Mouse (Mus musculus) intestine, postnatal 0 days (tissue): Measurements from ENCODE around the gene Mlf2. TPM values are rescaled to one million over a fixed set of nuclear protein-coding genes. Genes with fewer than 3 reads are reported as not detected.

Experiments
- ATAC-seq: fragments of 200-750 bp; cut with Nextera tagmentation; 2 replicates; pipeline ENCODE4 v1.8.0; 2017; ENCODE audit warnings: mild to moderate bottlenecking, moderate TSS enrichment, moderate library complexity
- H3K27ac ChIP-seq: fragments of 300-500 bp; sonication (generic); 2 replicates; pipeline ENCODE4 v1.5.1; 2014; ENCODE audit warnings: mild to moderate bottlenecking, low read depth, low read length, moderate library complexity
- H3K27me3 ChIP-seq: fragments of 300-500 bp; sonication (generic); replicated peaks from 2 replicates; pipeline ENCODE4 v1.6.1; 2014; ENCODE audit warnings: low read length, mixed read lengths; ENCODE audit not compliant: control insufficient read depth, insufficient read depth
- H3K36me3 ChIP-seq: fragments of 300-500 bp; sonication (generic); 2 replicates; pipeline ENCODE4 v1.6.1; 2014; ENCODE audit warnings: mild to moderate bottlenecking, moderate library complexity; ENCODE audit not compliant: control insufficient read depth, insufficient read depth
- H3K4me1 ChIP-seq: fragments of 300-500 bp; sonication (generic); replicated peaks from 2 replicates; pipeline ENCODE4 v1.6.1; 2014; ENCODE audit warnings: antibody characterized with exemption, low read length, mixed read lengths; ENCODE audit not compliant: control insufficient read depth, insufficient read depth
- H3K4me2 ChIP-seq: fragments of 300-500 bp; sonication (generic); replicated peaks from 2 replicates; pipeline ENCODE4 v1.6.1; 2014; ENCODE audit warnings: low read depth, mild to moderate bottlenecking, moderate library complexity
- H3K4me3 ChIP-seq: fragments of 300-500 bp; sonication (generic); 2 replicates; pipeline ENCODE4 v1.5.1; 2014; ENCODE audit warnings: low read depth, low read length
- H3K9ac ChIP-seq: fragments of 300-500 bp; sonication (generic); 2 replicates; pipeline ENCODE4 v1.6.1; 2014; ENCODE audit warnings: mild to moderate bottlenecking, low read depth, low read length
- H3K9me3 ChIP-seq: fragments of 300-500 bp; sonication (generic); 2 replicates; pipeline ENCODE4 v1.6.1; 2016; ENCODE audit warnings: mixed run types; ENCODE audit not compliant: control insufficient read depth
- CTCF ChIP-seq: sonication (generic); IDR thresholded peaks from 2 replicates; pipeline ENCODE4 v1.5.1; 2016; ENCODE audit warnings: low read depth, mild to moderate bottlenecking, control low read depth, antibody characterized with exemption, moderate library complexity
- WGBS: fragments of 180-500 bp; shearing (Covaris S2); extraction: QIAGEN DNeasy Blood & Tissue Kit; methylation state at CpG from one replicate; pipeline ENCODE4 v1.1.7; 2014; 5-methylcytosine and 5-hydroxymethylcytosine counted together
- polyA plus RNA-seq: library from polyadenylated mRNA; unstranded; fragments of >200 nt; fragmentation: Nextera tagmentation; extraction: Ambion mirVana; gene quantifications from 2 replicates; pipeline ENCODE4 v1.2.1, GENCODE M21; 2015

The Mlf2 gene
- polyA plus RNA-seq, 1 experiment from 2014 or later = 269 TPM

DNA sequence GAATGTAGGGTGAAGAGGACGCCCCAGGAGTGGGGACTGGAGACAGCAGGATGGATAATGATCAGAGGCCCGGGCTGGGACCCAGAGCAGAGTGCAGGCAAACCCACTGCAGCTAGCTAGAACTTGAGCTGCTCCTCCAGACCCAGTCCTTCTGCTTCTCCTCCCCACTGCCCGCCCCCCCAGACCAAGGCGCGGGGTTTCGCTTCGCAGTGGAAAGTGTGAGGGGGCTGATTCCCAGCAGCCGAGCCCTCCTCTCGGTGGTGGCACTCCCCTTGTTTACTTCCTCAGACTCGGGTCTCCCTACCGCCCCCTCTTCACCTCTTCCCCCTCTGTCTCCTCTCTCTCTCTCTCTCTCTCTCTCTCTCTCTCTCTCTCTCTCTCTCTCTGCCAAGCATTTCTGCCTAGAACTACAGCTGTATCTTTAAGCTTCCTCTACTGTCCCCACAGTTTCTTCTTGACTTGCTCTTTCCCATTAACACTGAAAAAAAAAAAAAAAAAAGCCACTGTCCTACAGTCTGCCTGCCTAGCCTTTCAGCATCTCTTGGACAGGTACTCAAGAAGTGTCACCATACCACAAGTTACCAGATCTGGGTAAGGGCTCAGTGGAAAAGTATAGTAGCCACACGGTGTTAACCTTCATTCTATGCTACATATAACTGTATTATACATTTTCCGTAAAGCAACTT, 19.5 kb upstream of the Mlf2 start, which contains the start of gene Lag3:
Gene Lag3, minus strand, starts transcription at position 173 of the 686 bp plus-strand sequence.
- H3K36me3 ChIP-seq = peaks cover 18% of the 10 kb centered on the region
- no peak within 1 kb of the TSS for H3K4me3 ChIP-seq
- no peak within 1 kb of the TSS for H3K27ac ChIP-seq
- 0 out of 2 replicates have a peak within 1 kb of the TSS, but pooled peaks have one; percentile 3 for H3K9ac ChIP-seq
- H3K4me2 ChIP-seq = peak within 1 kb of the TSS; percentile 32
- TF ChIP-seq CTCF = no peak
- 24% methylated on average over 13 of the region's 13 CpGs for WGBS
- H3K27me3 ChIP-seq = peaks cover 13% of the 10 kb centered on the region; the same call in 1 of the 2 replicates
- H3K9me3 ChIP-seq = no peaks in the 10 kb centered on the region
- ATAC-seq = no peak
- peaks cover 13% of the 10 kb centered on the region for H3K4me1 ChIP-seq

DNA sequence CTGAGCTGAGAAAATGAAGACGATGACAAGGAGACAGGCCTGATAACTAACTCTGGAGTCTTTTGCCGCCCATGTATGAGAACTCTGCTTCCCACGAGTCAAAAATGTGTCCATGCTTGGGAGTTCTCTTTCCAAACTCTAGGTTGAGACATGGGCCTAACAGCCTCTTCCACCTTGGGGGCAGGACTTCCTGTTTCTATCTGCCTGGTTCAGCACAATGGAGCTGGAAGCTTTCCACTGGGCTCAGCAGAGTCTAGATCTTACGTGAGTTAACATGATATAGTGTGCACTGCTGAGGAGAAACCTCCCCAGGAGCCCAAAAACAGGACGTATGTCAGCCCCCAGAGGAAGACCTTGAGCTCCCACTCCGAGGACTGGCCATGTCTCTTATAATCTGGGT, 18.0 kb upstream of the Mlf2 start:
- no peak for TF ChIP-seq CTCF
- Histone ChIP-seq H3K4me2 (no peak overlapping the region), H3K36me3 (peaks cover 18% of the 10 kb centered on the region), H3K27me3 (peaks cover 13% of the 10 kb centered on the region; the same call in 1 of the 2 replicates), H3K9ac (no peak overlapping the region), H3K9me3 (no peaks in the 10 kb centered on the region), H3K27ac (no peak overlapping the region; the same call in 1 of the 2 replicates), H3K4me3 (no peak overlapping the region), H3K4me1 (peaks cover 13% of the 10 kb centered on the region)
- 47% methylated on average over 6 of the region's 6 CpGs for WGBS
- no peak for ATAC-seq

DNA sequence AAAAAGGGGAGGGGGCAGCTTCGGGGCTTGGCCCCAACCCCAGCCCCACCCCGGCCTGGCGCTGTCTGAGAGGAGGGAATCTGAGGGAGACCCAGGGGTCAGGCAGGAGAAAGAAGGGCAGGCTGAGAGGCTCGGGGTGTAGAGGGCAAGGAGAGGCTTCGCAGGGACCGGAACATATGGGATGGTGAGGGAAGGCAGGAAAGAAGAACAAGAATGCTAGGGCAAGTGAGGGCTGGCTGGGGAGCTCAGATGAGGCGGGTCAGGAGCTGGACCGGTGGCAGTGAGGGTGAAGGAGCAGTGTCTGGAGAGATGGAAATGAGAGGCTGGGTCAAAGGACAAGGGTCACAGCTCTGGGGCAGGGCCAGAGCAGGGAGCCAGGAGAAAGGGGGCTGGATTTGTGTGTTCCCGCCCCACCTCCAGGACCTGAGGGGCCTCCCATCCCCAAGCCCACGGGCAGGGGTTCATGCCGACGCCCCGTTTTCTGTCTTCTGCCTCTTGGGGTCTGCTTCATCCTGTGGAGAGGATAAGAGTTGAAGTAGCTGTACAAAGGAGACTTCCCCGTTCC, 17.4 kb upstream of the Mlf2 start:
- no peaks in the 10 kb centered on the region for H3K9me3 ChIP-seq
- no peak for TF ChIP-seq CTCF
- peaks cover 13% of the 10 kb centered on the region for H3K4me1 ChIP-seq
- 73% methylated on average over 14 of the region's 14 CpGs for WGBS
- no peak for ATAC-seq
- peaks cover 13% of the 10 kb centered on the region; the same call in 1 of the 2 replicates for H3K27me3 ChIP-seq
- H3K9ac ChIP-seq = no peak overlapping the region
- H3K4me2 ChIP-seq = no peak overlapping the region
- peaks cover 18% of the 10 kb centered on the region for H3K36me3 ChIP-seq
- no peak overlapping the region for H3K27ac ChIP-seq
- H3K4me3 ChIP-seq = no peak overlapping the region

DNA sequence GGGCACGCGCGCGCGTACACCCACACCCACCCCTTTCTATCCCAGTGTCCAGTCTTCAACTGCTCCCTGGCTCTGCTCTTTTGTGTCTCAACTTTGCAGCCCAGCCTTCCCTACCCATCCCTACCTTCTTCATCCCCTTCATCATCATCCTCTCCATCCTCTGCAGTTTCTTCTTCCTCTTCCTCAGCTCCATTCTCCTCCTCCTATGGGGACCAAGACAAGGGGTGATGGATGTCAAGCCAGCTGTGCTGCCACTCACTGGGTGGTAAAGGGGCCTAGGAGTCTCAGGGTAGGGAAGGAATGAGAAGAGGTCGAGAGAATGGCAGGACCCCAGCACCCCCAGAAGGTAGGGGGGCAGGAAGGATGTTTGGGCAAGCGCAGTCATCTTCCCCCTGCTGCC, 16.7 kb upstream of the Mlf2 start:
- peaks cover 12% of the 10 kb centered on the region; the same call in 1 of the 2 replicates for H3K27me3 ChIP-seq
- no peak overlapping the region for H3K27ac ChIP-seq
- H3K4me2 ChIP-seq = peak overlapping the region; percentile 86; the same call in 1 of the 2 replicates
- TF ChIP-seq CTCF = no peak
- H3K4me3 ChIP-seq = no peak overlapping the region
- peaks cover 13% of the 10 kb centered on the region for H3K4me1 ChIP-seq
- peaks cover 18% of the 10 kb centered on the region for H3K36me3 ChIP-seq
- no peaks in the 10 kb centered on the region for H3K9me3 ChIP-seq
- 85% methylated on average over 7 of the region's 7 CpGs for WGBS
- no peak for ATAC-seq
- no peak overlapping the region for H3K9ac ChIP-seq

DNA sequence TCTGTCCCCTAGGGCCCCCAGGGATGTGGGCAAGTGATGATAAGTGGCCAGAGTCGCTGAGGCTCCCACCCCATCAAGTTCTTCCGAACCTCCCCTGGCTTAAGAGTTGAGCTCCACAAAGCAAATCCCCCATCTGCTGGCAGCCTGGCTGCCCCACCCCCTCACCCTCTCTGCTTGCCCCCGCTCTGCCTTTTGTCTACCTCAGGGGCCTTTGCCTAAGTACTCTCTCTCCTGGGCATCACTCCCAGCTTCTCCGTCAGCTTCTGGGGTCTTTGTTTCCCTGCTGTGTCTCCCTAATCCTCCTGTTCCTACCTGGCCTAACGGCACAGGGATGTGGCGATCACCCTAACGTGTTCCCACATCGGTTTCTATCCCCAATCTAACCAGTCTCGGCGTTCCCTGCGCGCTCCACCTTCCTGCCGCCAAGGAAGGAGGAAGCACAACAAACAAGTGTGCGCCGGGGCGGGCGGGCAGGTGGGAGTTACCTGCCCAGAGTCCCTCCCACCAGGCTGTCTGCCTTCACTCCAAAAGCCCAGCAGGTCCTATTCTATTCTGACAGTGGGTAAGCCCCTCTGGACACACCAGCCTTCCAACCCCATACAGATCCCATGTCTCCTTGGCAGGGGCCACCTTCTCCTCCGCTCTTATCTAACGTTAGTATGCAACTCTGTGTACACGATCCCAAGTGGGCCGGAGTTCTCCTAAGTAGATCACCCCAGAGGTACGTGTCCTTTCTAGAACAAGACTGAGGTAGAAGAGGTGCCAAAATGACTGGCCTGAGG, 15.8 kb upstream of the Mlf2 start:
- Histone ChIP-seq H3K36me3 (peaks cover 18% of the 10 kb centered on the region), H3K9ac (peak overlapping the region; percentile 95), H3K4me2 (peak overlapping the region; percentile 86), H3K4me1 (peaks cover 13% of the 10 kb centered on the region), H3K27me3 (peaks cover 4% of the 10 kb centered on the region; the same call in 1 of the 2 replicates), H3K9me3 (no peaks in the 10 kb centered on the region), H3K4me3 (peak overlapping the region; percentile 91), H3K27ac (peak overlapping the region; percentile 46; the same call in 1 of the 2 replicates)
- whole genome bisulfite sequencing = 13% methylated on average over 22 of the region's 22 CpGs
- no peak for TF ChIP-seq CTCF
- no peak for ATAC-seq
